Mouse (Mus musculus): ENCODE data around the gene Ptger4.
"Not testable (repeated sequence)": the region's sequence is repeated elsewhere in the genome, so short reads cannot be mapped to it uniquely, and the experiment has no call there.

Gene Ptger4

GRCm38 (mm10) chr15:5238073-5238472, 5.9 kb downstream of the Ptger4 start:
- no peak for DNase-seq (ENCODE audit: low spot score in 2 of 2)

GRCm38 (mm10) chr15:5237012-5237660, 6.9 kb downstream of the Ptger4 start:
- DNase-seq (ENCODE audit: low spot score in 2 of 2): no peak

- peak; percentile 64 to 73 for DNase-seq (ENCODE audit: low spot score in 2 of 2)
These were observed 7.4 kb downstream of the Ptger4 start for GRCm38 (mm10) chr15:5236538-5236937.

GRCm38 (mm10) chr15:5235527-5235926, 8.5 kb downstream of the Ptger4 start:
- DNase-seq (ENCODE audit: low spot score in 2 of 2): no peak

- no peak for DNase-seq (ENCODE audit: low spot score in 2 of 2)
These were observed 9.3 kb downstream of the Ptger4 start for GRCm38 (mm10) chr15:5234659-5235058.

- DNase-seq (ENCODE audit: low spot score in 2 of 2): not testable (repeated sequence)
These were observed 13.2 kb downstream of the Ptger4 start for GRCm38 (mm10) chr15:5230746-5231145.

- DNase-seq (ENCODE audit: low spot score in 2 of 2): no peak
These were observed 23.5 kb downstream of the Ptger4 start for GRCm38 (mm10) chr15:5220491-5220890.

- no peak for DNase-seq (ENCODE audit: low spot score in 2 of 2)
These were observed 34.9 kb downstream of the Ptger4 start for GRCm38 (mm10) chr15:5209116-5209515.

- no peak for DNase-seq (ENCODE audit: low spot score in 2 of 2)
These were observed 38.8 kb downstream of the Ptger4 start for GRCm38 (mm10) chr15:5205222-5205621.

GRCm38 (mm10) chr15:5196691-5197090, 47.3 kb downstream of the Ptger4 start:
- no peak for DNase-seq (ENCODE audit: low spot score in 2 of 2)

- DNase-seq (ENCODE audit: low spot score in 2 of 2): no peak
These were observed 47.9 kb downstream of the Ptger4 start for GRCm38 (mm10) chr15:5195987-5196514.

- no peak for DNase-seq (ENCODE audit: low spot score in 2 of 2)
These were observed 49.1 kb downstream of the Ptger4 start for GRCm38 (mm10) chr15:5194931-5195330.

- DNase-seq (ENCODE audit: low spot score in 2 of 2): no peak
These were observed 49.5 kb downstream of the Ptger4 start for GRCm38 (mm10) chr15:5194446-5194845.

- no peak for DNase-seq (ENCODE audit: low spot score in 2 of 2)
These were observed 50.2 kb downstream of the Ptger4 start for GRCm38 (mm10) chr15:5193833-5194232.

GRCm38 (mm10) chr15:5189504-5190093, 54.4 kb downstream of the Ptger4 start:
- no peak for DNase-seq (ENCODE audit: low spot score in 2 of 2)

GRCm38 (mm10) chr15:5188029-5188428, 56.0 kb downstream of the Ptger4 start:
- no peak for DNase-seq (ENCODE audit: low spot score in 2 of 2)

- DNase-seq (ENCODE audit: low spot score in 2 of 2): no peak
These were observed 56.9 kb downstream of the Ptger4 start for GRCm38 (mm10) chr15:5187116-5187515.

GRCm38 (mm10) chr15:5186293-5186675, 57.7 kb downstream of the Ptger4 start:
- no peak for DNase-seq (ENCODE audit: low spot score in 2 of 2)

GRCm38 (mm10) chr15:5185366-5186292, 58.4 kb downstream of the Ptger4 start, which contains the start of gene Ttc33:
Gene Ttc33, plus strand, starts transcription at chr15:5185525.
- peak; percentile 52 to 68 for DNase-seq (ENCODE audit: low spot score in 2 of 2)

- no peak for DNase-seq (ENCODE audit: low spot score in 2 of 2)
These were observed 59.2 kb downstream of the Ptger4 start for GRCm38 (mm10) chr15:5184668-5185330.

GRCm38 (mm10) chr15:5173217-5173820, 70.7 kb downstream of the Ptger4 start:
- no peak for DNase-seq (ENCODE audit: low spot score in 2 of 2)

Measured in cerebellum, postnatal 4 days (tissue).